Comparison of ENCODE assay signal across 7 mouse cellular contexts in the genomic region with DNA sequence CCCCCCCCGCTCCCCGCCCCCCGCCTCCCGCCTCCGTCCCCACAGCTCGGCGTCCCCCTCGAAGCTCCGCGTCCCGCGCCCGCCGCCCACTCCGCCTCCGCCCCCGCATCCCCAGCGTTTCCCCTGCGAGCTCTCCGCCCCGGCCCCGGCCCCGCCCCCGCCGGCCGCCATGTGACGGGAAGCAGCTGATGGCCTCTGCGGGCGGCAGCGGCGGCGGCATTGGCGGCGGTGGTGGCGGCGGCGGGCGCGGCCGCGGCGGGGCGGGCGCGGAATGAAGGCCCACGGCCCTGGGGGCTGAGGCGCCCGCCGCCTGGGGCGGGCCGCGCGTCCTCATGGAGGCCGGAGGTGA. TPM values are rescaled to one million over a fixed set of nuclear protein-coding genes. Genes with fewer than 3 reads are reported as not detected.
DNase-seq lines count a peak whose midpoint lies in the region; ATAC-seq lines count a peak whose summit lies in the region.

Wsb2 (plus strand) TSS at position 176 of the 349 bp plus-strand sequence.

- peak; percentile 94 for DNase-seq in adrenal gland, adult 2 months
- DNase-seq in embryo, embryonic 10.5 days (ENCODE audit: low spot score), result peak; percentile 76
- DNase-seq in gastrocnemius, postnatal 36 days, result peak; percentile 71 to 82
- peak; percentile 88 for DNase-seq in intestine, embryonic 14.5 days (ENCODE audit: low spot score)
- peak; percentile 87 for DNase-seq in left cerebral cortex, postnatal 4 days
- DNase-seq in midbrain, embryonic 10.5 days (ENCODE audit: low spot score), result peak; percentile 86
- DNase-seq in right cerebral cortex, postnatal 36 days (ENCODE audit: low spot score in 2 of 2), result peak; percentile 47 to 48

- H3K36me3 ChIP-seq in intestine, embryonic 14.5 days (ENCODE audit: control insufficient read depth, insufficient read depth, low read length), result 0 out of 2 replicates have a peak, but pooled peaks cover 6% of the 10 kb centered on the region
- H3K36me3 ChIP-seq in midbrain, embryonic 10.5 days, result no peaks in the 10 kb centered on the region

- H3K4me1 ChIP-seq in intestine, embryonic 14.5 days (replicated peaks; ENCODE audit: control insufficient read depth, insufficient read depth, low read length), result peaks cover 39% of the 10 kb centered on the region
- peaks cover 53% of the 10 kb centered on the region for H3K4me1 ChIP-seq in midbrain, embryonic 10.5 days

- H3K4me2 ChIP-seq in intestine, embryonic 14.5 days (ENCODE audit: low read length), result peak within 1 kb of the TSS; percentile 91

- H3K9ac ChIP-seq in intestine, embryonic 14.5 days (ENCODE audit: low read length), result peak within 1 kb of the TSS; percentile 84

- peak; percentile 46; the same call in 1 of the 2 replicates for ATAC-seq in intestine, embryonic 14.5 days (replicated peaks; ENCODE audit: low FRiP score, low TSS enrichment, low read depth)

- intact Hi-C loops in gastrocnemius, postnatal 36 days (cut with DNase I), result loop anchor here (2.0 kb wide), 1 partner anchor 38 kb away; the partner anchor contains the start of gene Vsig10
- intact Hi-C loops in left cerebral cortex, postnatal 4 days (cut with DNase I), result no loop called here

- peak within 1 kb of the TSS; percentile 95 for H3K4me3 ChIP-seq in intestine, embryonic 14.5 days (ENCODE audit: low read depth, low read length)
- peak within 1 kb of the TSS; percentile 96 for H3K4me3 ChIP-seq in midbrain, embryonic 10.5 days

- H3K27me3 ChIP-seq in intestine, embryonic 14.5 days (replicated peaks; ENCODE audit: control insufficient read depth, insufficient read depth, low read length), result no peaks in the 10 kb centered on the region
- H3K27me3 ChIP-seq in midbrain, embryonic 10.5 days (ENCODE audit: low read depth, poor library complexity, severe bottlenecking), result peaks cover 15% of the 10 kb centered on the region

- WGBS in intestine, embryonic 14.5 days, result 2% methylated on average over 28 of the region's 54 CpGs
- WGBS in midbrain, embryonic 10.5 days, result 0% methylated on average over 31 of the region's 54 CpGs

- H3K27ac ChIP-seq in intestine, embryonic 14.5 days (ENCODE audit: low read depth), result peak within 1 kb of the TSS; percentile 85
- peak within 1 kb of the TSS; percentile 94 for H3K27ac ChIP-seq in midbrain, embryonic 10.5 days (replicated peaks)

- H3K9me3 ChIP-seq in intestine, embryonic 14.5 days (ENCODE audit: control insufficient read depth, low read length), result no peaks in the 10 kb centered on the region
- no peaks in the 10 kb centered on the region for H3K9me3 ChIP-seq in midbrain, embryonic 10.5 days (replicated peaks)

RNA-seq across cellular contexts. Expression of gene Wsb2, which starts in this region (rescaled TPM):
- 100 to 1,000 TPM; 149 to 153 TPM for total RNA-seq in adrenal gland, adult 2 months (2021)
- polyA plus RNA-seq in adrenal gland, adult 2 months (2012; rRNA removed), result 179 and 211 TPM in 2 replicates
- total RNA-seq in gastrocnemius, postnatal 36 days (2021), result 10 to 100 TPM; 84.2 to 90.8 TPM
- 63.9 and 70.3 TPM in 2 replicates for polyA plus RNA-seq in intestine, embryonic 14.5 days (2014; fragmentation: Nextera tagmentation; extraction: Ambion mirVana)
- total RNA-seq in left cerebral cortex, postnatal 4 days (2021), result 100 to 1,000 TPM; 407 to 423 TPM
- 48.4 and 61.6 TPM in 2 replicates for polyA plus RNA-seq in midbrain, embryonic 10.5 days (2016; fragmentation: Nextera tagmentation; extraction: Ambion mirVana)

Comparison
In these comparisons a context has a peak if more than half of its experiments do, and no peak if none do; other contexts are left out.
1. Peak in every context shown above with its lines: DNase-seq, ATAC-seq, H3K4me3 ChIP-seq and H3K27ac ChIP-seq.